19 mouse cellular contexts compared by ENCODE assay signal in the genomic region with DNA sequence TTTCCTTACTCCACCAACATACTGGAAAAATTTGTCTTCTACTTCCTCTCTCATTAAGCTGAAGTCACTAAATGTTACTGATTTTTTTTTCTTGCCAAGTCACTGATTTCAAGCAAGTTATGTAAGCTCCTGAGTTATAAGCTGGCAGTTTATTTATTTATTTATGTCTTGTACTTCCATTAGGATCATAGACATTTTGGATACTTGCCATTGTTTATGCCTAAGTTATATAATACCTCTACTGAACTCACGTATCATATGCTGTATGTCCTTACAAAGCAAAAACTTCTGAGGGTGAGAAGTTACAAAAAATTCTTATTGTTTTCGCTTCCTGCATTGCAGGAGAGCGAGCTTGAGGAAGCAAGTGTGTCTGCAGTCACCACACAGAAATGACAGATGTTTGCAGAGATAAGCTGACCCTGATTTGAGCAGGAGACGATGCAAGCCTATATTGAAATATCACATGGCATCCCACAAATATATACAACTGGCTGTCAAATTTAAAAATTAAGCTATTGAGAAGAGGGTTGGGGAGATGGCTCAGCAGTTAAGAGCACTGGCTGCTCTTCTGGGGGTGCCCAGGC.
"Had no signal": no experiment of that assay in that cellular context is flagged by ENCODE, and none has a peak within 500 bp of the region (broad histone marks: within the 10 kb centered on the region; RNA-seq: fewer than 3 reads in every experiment).

No protein-coding gene starts in this region.

- H3K9me3 ChIP-seq: intestine, embryonic 15.5 days; kidney, embryonic 15.5 days; midbrain, embryonic 12.5 days; midbrain, embryonic 15.5 days; neural tube, embryonic 12.5 days; neural tube, embryonic 15.5 days; stomach, embryonic 15.5 days had no signal

- H3K9ac ChIP-seq: intestine, embryonic 15.5 days; kidney, embryonic 15.5 days; liver, embryonic 13.5 days; midbrain, embryonic 12.5 days; midbrain, embryonic 15.5 days; neural tube, embryonic 12.5 days; neural tube, embryonic 15.5 days; stomach, embryonic 15.5 days had no signal

- H3K36me3 ChIP-seq: intestine, embryonic 15.5 days; kidney, embryonic 15.5 days; liver, embryonic 13.5 days; midbrain, embryonic 12.5 days; midbrain, embryonic 15.5 days; neural tube, embryonic 12.5 days; neural tube, embryonic 15.5 days; stomach, embryonic 15.5 days had no signal

- ATAC-seq: intestine, embryonic 15.5 days; midbrain, embryonic 15.5 days had no signal

- H3K4me1 ChIP-seq: intestine, embryonic 15.5 days; liver, embryonic 13.5 days; midbrain, embryonic 15.5 days; stomach, embryonic 15.5 days had no signal

- H3K4me2 ChIP-seq: intestine, embryonic 15.5 days; kidney, embryonic 15.5 days; midbrain, embryonic 12.5 days; midbrain, embryonic 15.5 days; neural tube, embryonic 12.5 days; neural tube, embryonic 15.5 days; stomach, embryonic 15.5 days had no signal

- DNase-seq: kidney, adult 11 months; kidney, adult 8-10 months; layer of hippocampus, postnatal 36 days; liver, embryonic 13.5 days; lung, postnatal 10 days; lung, postnatal 4 days; right cerebral cortex, adult 18-20 months; right cerebral cortex, postnatal 14 days; right cerebral cortex, postnatal 4 days; thymus, postnatal 25 days had no signal

- H3K4me3 ChIP-seq: intestine, embryonic 15.5 days; kidney, embryonic 15.5 days; layer of hippocampus, adult 2 months; left cerebral cortex, adult 2 months; liver, embryonic 13.5 days; midbrain, embryonic 12.5 days; midbrain, embryonic 15.5 days; neural tube, embryonic 12.5 days; neural tube, embryonic 15.5 days; stomach, embryonic 15.5 days had no signal

- H3K27ac ChIP-seq: intestine, embryonic 15.5 days; kidney, embryonic 15.5 days; layer of hippocampus, adult 2 months; left cerebral cortex, adult 2 months; liver, embryonic 13.5 days; midbrain, embryonic 12.5 days; midbrain, embryonic 15.5 days; neural tube, embryonic 12.5 days; neural tube, embryonic 15.5 days; stomach, embryonic 15.5 days had no signal

- H3K27me3 ChIP-seq: intestine, embryonic 15.5 days; kidney, embryonic 15.5 days; liver, embryonic 13.5 days; midbrain, embryonic 15.5 days; neural tube, embryonic 12.5 days; neural tube, embryonic 15.5 days; stomach, embryonic 15.5 days had no signal
